Mouse (Mus musculus): ENCODE data around the gene Fam174a. TPM values are rescaled to one million over a fixed set of nuclear protein-coding genes. Genes with fewer than 3 reads are reported as not detected.
A peak's percentile ranks its signal among the peaks of the same experiment; 100 is the strongest.

The Fam174a gene
- 19.0 and 22.0 TPM in 2 replicates for polyA plus RNA-seq (2015; fragmentation: Nextera tagmentation; extraction: Ambion mirVana)

DNA sequence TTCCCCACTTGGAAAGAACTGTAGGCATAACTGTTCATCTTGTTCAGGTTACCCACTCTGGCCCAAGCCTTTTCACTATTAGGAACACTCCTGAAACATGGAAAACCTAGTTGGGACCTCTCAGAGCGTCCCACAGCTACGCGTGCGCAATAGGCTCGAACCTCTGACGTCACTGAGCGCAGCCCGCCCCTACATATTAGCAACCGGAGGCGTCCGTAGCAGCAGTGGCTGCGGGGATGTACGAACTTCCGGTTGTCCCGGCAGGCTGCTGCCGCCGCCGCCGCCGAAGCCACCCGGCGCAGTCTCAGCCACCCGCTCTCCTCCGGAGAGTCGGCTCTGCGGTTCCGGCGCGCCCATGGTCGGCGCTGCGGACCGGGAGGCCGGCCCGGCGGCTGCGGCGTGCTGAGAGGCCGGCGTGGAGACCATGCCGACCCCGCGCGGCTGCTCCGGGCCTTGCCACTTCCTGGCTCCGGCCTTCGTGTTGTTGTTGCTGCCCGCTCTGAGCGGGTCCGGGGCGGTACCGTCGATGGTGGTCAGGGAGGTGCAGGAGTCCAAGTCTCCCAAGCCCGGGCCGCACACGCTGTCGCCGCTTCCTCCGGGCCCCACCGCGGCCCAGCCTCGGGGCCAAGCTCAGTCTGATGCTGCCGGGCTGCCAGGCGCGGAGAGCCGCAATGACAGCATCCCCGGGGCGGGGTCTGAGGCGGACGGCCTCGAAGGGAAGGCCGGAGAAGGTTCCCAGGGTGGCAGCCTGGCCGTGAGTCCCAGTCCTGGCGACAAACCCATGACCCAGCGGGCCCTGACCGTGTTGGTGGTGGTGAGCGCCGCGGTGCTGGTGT is at the start of gene Fam174a:
Fam174a (plus strand) TSS at position 231 of the 836 bp plus-strand sequence.
- H3K27ac ChIP-seq = peak within 1 kb of the TSS; percentile 69
- H3K36me3 ChIP-seq = no peaks in the 10 kb centered on the region
- H3K9ac ChIP-seq = peak within 1 kb of the TSS; percentile 77
- H3K9me3 ChIP-seq = no peaks in the 10 kb centered on the region
- H3K4me1 ChIP-seq (replicated peaks) = 0 out of 2 replicates have a peak, but pooled peaks cover 6% of the 10 kb centered on the region
- H3K4me3 ChIP-seq (replicated peaks) = peak within 1 kb of the TSS; percentile 90
- under 1% methylated on average over 79 of the region's 79 CpGs for WGBS
- ATAC-seq = peak; percentile 100
- H3K27me3 ChIP-seq (replicated peaks) = no peaks in the 10 kb centered on the region
- H3K4me2 ChIP-seq (replicated peaks) = peak within 1 kb of the TSS; percentile 92

DNA sequence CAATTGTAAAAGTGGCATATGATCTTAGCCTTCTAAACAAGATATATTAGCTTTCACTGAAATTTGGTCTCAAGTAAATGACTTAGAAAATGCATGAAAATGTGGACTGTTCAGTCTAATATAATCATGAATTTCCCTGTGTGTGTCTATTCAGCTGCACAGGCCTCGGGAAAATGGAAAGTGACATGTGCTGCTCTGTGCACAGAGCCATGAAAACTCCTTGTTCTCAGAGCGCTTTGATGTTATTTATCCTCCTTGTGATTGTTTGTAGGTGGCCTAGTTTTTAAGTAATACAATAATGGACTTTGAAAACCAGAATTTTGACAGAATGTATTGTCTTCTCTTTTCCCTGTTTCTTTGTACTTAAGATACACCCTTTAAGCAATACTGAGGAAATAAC is 49.6 kb upstream of the Fam174a start:
- WGBS = 81% methylated on average over 2 of the region's 2 CpGs
- Histone ChIP-seq H3K27me3 (replicated peaks) (no peaks in the 10 kb centered on the region), H3K36me3 (no peaks in the 10 kb centered on the region), H3K4me3 (replicated peaks) (no peak overlapping the region), H3K9ac (no peak overlapping the region), H3K4me2 (replicated peaks) (no peak overlapping the region), H3K27ac (no peak overlapping the region), H3K4me1 (replicated peaks) (no peaks in the 10 kb centered on the region), H3K9me3 (no peaks in the 10 kb centered on the region)
- ATAC-seq = no peak

GRCm38 (mm10) chr1:95267950-95268724 is 45.3 kb upstream of the Fam174a start:
- no peak overlapping the region for H3K4me2 ChIP-seq (replicated peaks)

DNA sequence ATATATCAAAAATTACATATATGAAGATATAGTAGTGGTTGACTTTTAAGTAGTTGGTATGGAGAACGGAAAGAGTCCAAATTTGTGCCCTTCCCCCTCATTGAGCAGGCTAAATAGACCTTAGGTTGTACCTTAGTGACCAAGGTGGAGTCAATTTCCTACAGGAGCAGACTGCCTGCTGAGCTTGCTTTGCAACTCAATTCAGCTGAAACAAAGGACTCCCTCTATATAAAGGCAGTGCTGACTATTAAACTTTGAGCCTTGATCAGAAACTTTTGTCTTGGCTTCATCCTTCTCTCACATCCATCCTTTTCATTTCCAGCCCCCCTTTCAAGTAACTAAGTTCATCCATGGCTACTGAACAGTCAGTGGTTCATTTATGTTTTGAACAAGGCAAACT is 40.1 kb upstream of the Fam174a start:
- no peak overlapping the region for H3K9ac ChIP-seq
- WGBS = 59% methylated on average over 1 of the region's 1 CpGs
- no peak overlapping the region for H3K4me2 ChIP-seq (replicated peaks)
- H3K36me3 ChIP-seq = no peaks in the 10 kb centered on the region
- no peaks in the 10 kb centered on the region for H3K9me3 ChIP-seq
- H3K27ac ChIP-seq = no peak overlapping the region
- no peaks in the 10 kb centered on the region for H3K27me3 ChIP-seq (replicated peaks)
- no peaks in the 10 kb centered on the region for H3K4me1 ChIP-seq (replicated peaks)
- no peak for ATAC-seq
- H3K4me3 ChIP-seq (replicated peaks) = no peak overlapping the region

More at GRCm38 (mm10) chr1:95267950-95268724, 45.3 kb upstream of the Fam174a start:
- 61% methylated on average over 13 of the region's 13 CpGs for WGBS
- Histone ChIP-seq H3K4me3 (replicated peaks) (no peak overlapping the region), H3K4me1 (replicated peaks) (no peaks in the 10 kb centered on the region), H3K27me3 (replicated peaks) (no peaks in the 10 kb centered on the region), H3K9ac (no peak overlapping the region), H3K27ac (no peak overlapping the region), H3K9me3 (no peaks in the 10 kb centered on the region), H3K36me3 (no peaks in the 10 kb centered on the region)
- ATAC-seq = no peak

DNA sequence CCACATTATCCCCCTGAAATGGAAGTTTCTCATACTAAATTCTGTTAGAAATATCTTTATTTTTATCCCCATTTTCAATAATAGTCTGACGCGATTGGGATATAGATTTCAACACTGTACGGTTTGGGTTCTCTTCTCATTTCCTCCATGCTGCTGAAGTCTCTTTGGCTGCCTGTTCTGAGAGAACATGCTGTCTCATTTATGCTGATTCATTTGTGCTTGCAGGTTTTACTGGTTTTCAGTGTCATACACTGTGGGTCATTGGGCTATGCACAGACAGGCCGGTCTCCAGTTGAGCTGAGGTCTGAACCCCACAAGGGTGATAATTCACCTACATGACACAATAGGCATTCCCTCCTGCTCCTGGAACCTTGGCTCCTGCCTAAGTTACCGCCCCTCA is 5.1 kb upstream of the Fam174a start:
- Histone ChIP-seq H3K27me3 (replicated peaks) (no peaks in the 10 kb centered on the region), H3K9ac (no peak overlapping the region), H3K4me3 (replicated peaks) (no peak overlapping the region), H3K36me3 (no peaks in the 10 kb centered on the region), H3K4me2 (replicated peaks) (no peak overlapping the region), H3K27ac (no peak overlapping the region), H3K4me1 (replicated peaks) (no peaks in the 10 kb centered on the region), H3K9me3 (no peaks in the 10 kb centered on the region)
- WGBS = 75% methylated on average over 5 of the region's 5 CpGs
- no peak for ATAC-seq

DNA sequence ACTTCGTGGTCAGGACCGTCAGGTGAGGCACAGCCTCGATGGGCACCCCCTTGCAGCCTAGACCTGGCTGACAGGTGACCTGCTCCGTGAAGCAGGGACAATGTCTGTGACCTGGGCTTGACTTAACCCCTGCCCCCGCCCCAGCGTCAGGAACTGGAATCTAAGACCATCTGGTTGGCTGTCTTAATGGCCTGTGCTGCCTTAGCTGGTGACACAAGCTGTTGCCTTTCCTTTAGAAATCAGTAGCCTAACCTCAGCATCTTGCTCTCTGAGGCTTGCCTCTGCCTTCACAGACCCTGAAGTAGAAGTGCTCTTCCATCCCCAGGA is 769 bp downstream of the Fam174a start:
- no peak for ATAC-seq
- no peaks in the 10 kb centered on the region for H3K27me3 ChIP-seq (replicated peaks)
- 0 out of 2 replicates have a peak, but pooled peaks cover 6% of the 10 kb centered on the region for H3K4me1 ChIP-seq (replicated peaks)
- H3K9ac ChIP-seq = peak overlapping the region; percentile 77
- H3K4me3 ChIP-seq (replicated peaks) = peak overlapping the region; percentile 90
- 0% methylated on average over 6 of the region's 6 CpGs for WGBS
- no peaks in the 10 kb centered on the region for H3K9me3 ChIP-seq
- peak overlapping the region; percentile 92 for H3K4me2 ChIP-seq (replicated peaks)
- H3K27ac ChIP-seq = peak overlapping the region; percentile 69
- H3K36me3 ChIP-seq = no peaks in the 10 kb centered on the region

DNA sequence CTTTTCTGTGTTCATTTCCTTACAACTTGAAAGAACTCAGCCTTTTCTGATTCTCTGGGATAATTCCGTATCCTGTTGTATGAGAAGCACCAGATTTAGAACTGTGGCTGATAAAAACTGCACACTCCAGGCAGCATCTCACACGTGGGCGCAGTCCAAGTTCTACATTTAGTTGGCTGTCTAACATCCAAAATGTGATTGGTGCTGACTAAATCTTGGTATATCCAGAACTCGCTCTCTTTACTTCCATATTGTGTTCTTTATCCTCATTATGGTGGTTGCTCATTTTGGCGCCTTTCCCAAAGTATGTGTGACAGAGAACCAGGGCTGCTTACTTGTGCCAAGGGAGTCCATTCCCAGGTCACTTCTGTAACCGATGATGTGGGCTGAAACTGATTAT is 2.6 kb downstream of the Fam174a start:
- Histone ChIP-seq H3K9me3 (no peaks in the 10 kb centered on the region), H3K27me3 (replicated peaks) (no peaks in the 10 kb centered on the region), H3K4me1 (replicated peaks) (0 out of 2 replicates have a peak, but pooled peaks cover 6% of the 10 kb centered on the region), H3K36me3 (no peaks in the 10 kb centered on the region), H3K4me3 (replicated peaks) (no peak overlapping the region), H3K9ac (no peak overlapping the region), H3K27ac (no peak overlapping the region), H3K4me2 (replicated peaks) (no peak overlapping the region)
- WGBS = 74% methylated on average over 6 of the region's 6 CpGs
- no peak for ATAC-seq

GRCm38 (mm10) chr1:95322219-95322618 is 8.8 kb downstream of the Fam174a start:
- H3K4me3 ChIP-seq (replicated peaks) = no peak overlapping the region
- H3K4me1 ChIP-seq (replicated peaks) = no peaks in the 10 kb centered on the region
- ATAC-seq = no peak
- H3K9ac ChIP-seq = no peak overlapping the region
- WGBS = 75% methylated on average over 2 of the region's 2 CpGs
- no peak overlapping the region for H3K4me2 ChIP-seq (replicated peaks)
- no peak overlapping the region for H3K27ac ChIP-seq
- no peaks in the 10 kb centered on the region for H3K27me3 ChIP-seq (replicated peaks)
- 0 out of 2 replicates have a peak, but pooled peaks cover 4% of the 10 kb centered on the region for H3K36me3 ChIP-seq
- H3K9me3 ChIP-seq = no peaks in the 10 kb centered on the region

- Histone ChIP-seq H3K27ac (no peak overlapping the region), H3K4me2 (replicated peaks) (no peak overlapping the region), H3K36me3 (0 out of 2 replicates have a peak, but pooled peaks cover 4% of the 10 kb centered on the region), H3K4me3 (replicated peaks) (no peak overlapping the region), H3K9me3 (no peaks in the 10 kb centered on the region), H3K27me3 (replicated peaks) (no peaks in the 10 kb centered on the region), H3K4me1 (replicated peaks) (no peaks in the 10 kb centered on the region), H3K9ac (no peak overlapping the region)
- 82% methylated on average over 7 of the region's 7 CpGs for WGBS
- no peak for ATAC-seq
Observed at GRCm38 (mm10) chr1:95323004-95323403, 9.6 kb downstream of the Fam174a start.

- H3K4me1 ChIP-seq (replicated peaks) = no peaks in the 10 kb centered on the region
- no peak overlapping the region for H3K4me3 ChIP-seq (replicated peaks)
- no peak for ATAC-seq
- no peak overlapping the region for H3K27ac ChIP-seq
- H3K27me3 ChIP-seq (replicated peaks) = no peaks in the 10 kb centered on the region
- H3K36me3 ChIP-seq = 0 out of 2 replicates have a peak, but pooled peaks cover 4% of the 10 kb centered on the region
- no peak overlapping the region for H3K9ac ChIP-seq
- no peaks in the 10 kb centered on the region for H3K9me3 ChIP-seq
- no peak overlapping the region for H3K4me2 ChIP-seq (replicated peaks)
Observed at GRCm38 (mm10) chr1:95326856-95327255, 13.4 kb downstream of the Fam174a start.

DNA sequence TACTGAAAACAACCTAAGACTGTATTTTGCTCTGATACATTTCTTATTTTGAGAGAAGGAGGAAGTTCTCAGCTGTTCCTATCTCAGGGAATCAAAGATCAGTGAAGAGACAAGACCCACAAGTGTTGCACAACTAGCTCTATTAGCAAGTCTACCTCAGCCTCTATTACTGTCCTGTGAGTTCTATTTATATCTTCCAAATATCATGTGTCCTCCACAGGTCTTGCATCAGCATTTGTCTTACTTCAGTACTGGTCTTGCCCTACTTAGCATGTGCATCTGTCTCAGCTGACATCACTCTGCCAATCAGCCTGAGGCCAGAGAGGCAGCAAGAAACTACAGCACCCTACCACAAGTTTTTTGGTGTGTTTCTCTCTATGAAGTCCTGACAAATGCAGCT is 26.2 kb downstream of the Fam174a start:
- Histone ChIP-seq H3K4me3 (replicated peaks) (no peak overlapping the region), H3K4me2 (replicated peaks) (no peak overlapping the region), H3K27me3 (replicated peaks) (no peaks in the 10 kb centered on the region), H3K4me1 (replicated peaks) (no peaks in the 10 kb centered on the region), H3K9ac (no peak overlapping the region), H3K27ac (no peak overlapping the region), H3K9me3 (no peaks in the 10 kb centered on the region), H3K36me3 (no peaks in the 10 kb centered on the region)
- ATAC-seq = no peak

DNA sequence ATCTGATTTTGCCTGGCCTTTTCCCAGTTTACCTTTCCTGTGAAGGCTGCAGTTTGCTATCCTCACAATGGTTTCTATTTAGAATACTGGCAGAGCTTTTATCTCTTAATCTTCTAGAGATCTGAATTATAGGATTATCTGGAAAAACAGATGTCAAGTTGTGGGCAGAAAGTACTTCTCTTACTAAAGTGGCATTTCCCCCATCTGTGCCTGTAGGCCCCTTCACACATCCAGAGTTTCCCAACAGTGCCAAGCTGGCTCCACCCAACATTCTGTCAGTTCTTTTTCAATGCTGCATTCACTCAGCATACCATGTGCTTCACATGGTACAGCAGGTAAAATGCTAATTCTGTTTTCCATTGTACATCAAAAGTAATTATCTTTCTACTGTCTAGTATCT is 28.8 kb downstream of the Fam174a start:
- H3K9me3 ChIP-seq = no peaks in the 10 kb centered on the region
- H3K36me3 ChIP-seq = no peaks in the 10 kb centered on the region
- H3K4me2 ChIP-seq (replicated peaks) = no peak overlapping the region
- no peaks in the 10 kb centered on the region for H3K27me3 ChIP-seq (replicated peaks)
- H3K4me3 ChIP-seq (replicated peaks) = no peak overlapping the region
- no peak overlapping the region for H3K9ac ChIP-seq
- no peaks in the 10 kb centered on the region for H3K4me1 ChIP-seq (replicated peaks)
- no peak overlapping the region for H3K27ac ChIP-seq
- no peak for ATAC-seq
